Mouse (Mus musculus) T-cell, adult 66 days (primary cell): ENCODE results near the gene Gm49405. TPM values are rescaled to one million over a fixed set of nuclear protein-coding genes. Genes with fewer than 3 reads are reported as not detected.

ENCODE experiments used
- total RNA-seq, 2 experiments: library from RNA; stranded (reverse); gene quantifications; 3 replicates in 1 of 2; 4 replicates in 1 of 2; pipeline ENCODE4 v1.2.4; 2023

The Gm49405 gene
- total RNA-seq: 1 to 10 TPM; 1.2 to 1.4 TPM

DNA sequence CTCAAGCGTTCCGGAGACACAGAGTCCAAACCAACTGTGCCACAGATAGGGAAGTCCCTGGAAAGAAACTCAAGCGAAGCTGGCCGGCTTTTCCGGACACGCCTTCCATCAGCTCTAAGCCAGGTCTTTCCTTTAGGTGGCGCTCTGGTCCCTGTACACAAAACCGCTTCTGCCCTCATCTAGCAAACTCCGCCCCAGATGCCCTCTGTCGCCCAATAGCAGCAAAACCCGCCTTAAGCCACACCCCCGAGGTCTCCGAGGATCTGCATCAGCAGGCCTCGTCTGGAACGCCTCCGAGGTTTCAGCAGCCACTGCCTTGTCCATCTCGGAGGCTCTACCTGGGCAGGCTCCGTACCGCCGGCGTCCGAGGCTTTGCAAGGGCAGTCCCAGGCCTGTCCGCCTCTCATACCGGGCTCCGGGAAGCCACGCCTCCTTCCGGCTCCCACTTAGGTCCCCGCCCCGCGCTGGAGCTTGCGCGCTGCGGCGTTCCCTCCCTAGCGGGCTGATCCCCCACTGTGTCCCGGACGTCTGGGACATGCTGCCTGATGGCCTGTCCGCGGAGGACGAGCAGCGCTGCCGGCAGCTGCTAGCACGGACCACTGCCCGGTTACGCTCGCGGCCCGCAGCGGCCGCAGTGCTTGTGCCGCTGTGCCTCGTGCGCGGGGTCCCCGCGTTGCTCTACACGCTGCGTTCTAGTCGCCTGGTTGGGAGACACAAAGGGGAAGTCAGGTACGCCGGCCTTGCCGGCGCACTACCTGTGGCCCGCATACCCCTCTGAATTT lies at the start of gene Gm49405, which contains the start of gene Nudt8:
Gene Gm49405 (plus strand): TSS at position 508 of the 782 bp plus-strand sequence.
Gene Nudt8 (plus strand): TSS at position 462 of the 782 bp plus-strand sequence.

DNA sequence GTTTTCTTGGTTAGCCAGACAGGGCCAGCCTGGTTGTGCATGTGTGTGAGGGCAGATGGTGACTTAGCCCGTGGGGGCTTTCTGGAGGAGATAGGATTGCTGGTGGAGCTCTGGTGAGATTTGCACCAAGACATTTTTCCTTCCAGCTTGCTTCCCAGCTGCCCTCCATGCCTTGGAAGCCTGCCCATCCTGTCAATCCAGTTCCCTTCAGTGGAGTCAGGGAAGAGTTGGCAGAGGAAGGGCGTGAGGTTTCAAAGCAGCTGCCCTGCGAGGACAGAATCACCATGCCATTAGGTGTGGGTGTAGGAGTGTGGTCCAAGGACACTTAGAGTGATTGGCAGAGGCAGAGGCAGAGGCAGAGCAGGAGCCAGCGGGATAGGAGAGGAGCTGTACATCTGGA lies 42.0 kb upstream of the Gm49405 start, which contains the start of gene Aldh3b3:
Gene Aldh3b3 (plus strand): TSS at position 176 of the 400 bp plus-strand sequence.

DNA sequence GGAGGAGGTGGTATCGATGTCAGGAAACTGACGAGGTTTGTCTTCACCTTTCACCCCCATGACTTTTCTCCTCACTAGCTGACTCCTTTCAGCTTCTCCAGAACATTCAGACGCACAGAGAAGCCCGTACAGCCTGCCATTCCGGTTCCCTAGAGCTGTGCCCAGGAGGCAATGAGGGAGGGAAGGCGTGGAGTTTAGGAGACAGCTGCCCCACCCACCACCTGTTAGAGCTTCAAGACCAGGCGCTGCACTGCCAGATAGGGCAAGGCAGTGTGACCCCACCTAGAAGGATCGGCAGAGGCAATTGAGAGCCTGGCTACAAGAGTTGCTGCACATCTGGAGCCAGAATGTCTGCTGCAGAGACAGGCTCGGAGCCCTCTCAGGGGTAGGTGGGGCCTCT lies 28.2 kb upstream of the Gm49405 start, which contains the start of gene Aldh3b2:
Gene Aldh3b2 (plus strand): TSS at position 100 of the 400 bp plus-strand sequence.

DNA sequence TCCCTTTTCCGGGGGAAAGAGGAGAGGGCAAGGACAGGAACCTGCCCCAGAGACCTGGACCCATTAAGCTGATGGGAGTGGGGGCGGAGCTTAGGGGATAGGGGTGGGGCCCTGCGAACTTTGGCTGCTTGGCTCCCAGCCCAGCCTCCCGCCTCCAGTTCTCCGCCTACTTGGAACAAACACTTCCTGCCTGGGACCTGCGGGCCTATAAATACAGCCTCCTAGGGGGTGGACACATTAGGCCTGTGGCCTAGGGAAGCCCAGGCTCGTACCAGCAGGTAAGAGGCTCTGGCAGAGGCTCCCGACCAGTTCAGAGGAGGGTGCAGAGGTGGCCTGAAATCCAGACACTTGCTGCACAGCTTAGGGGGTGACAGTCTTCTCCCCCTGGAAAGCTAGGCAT lies 14.1 kb upstream of the Gm49405 start, which contains the start of gene Acy3:
Gene Acy3 (plus strand): TSS at position 237 of the 400 bp plus-strand sequence.

DNA sequence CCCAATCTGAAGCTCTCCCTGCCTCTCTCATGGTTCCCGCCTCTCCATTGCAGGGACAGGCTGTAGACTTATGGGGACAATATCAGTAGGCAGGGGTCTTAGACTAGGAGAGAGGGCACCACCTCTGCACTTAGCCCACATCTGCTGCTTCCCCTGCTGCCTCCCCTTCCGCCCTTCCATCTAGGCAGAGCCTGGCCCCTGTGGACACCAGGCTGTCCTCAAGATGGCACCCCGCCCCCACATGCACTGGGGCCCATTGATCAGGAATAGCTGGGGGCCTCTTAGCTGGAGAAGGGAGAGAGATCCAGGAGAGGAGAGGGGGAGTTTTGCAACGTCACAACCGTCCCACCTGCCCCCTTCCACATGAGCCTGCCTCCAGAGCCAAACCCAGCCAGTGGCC lies 8.0 kb upstream of the Gm49405 start, which contains the start of gene Tbx10:
Gene Tbx10 (plus strand): TSS at position 337 of the 400 bp plus-strand sequence.

DNA sequence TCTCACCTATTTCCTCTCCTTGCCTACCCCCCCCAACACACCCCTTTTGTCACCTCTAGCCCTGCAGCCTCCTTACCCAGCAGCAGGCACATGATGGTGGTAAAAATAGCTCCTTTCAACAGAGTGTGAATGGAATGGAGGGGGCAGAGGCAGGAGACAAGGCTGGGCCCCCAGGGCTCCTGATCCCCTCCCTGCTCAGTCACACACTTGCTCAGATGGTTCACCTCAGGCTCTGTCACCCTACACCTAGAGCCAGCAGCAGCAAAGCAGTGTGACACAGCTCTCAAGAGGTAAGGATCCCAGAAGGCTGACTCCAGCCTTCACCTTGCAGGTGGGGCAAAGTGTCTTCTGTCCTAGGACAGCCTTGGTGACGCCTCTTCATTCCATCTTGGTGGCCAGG lies 2.7 kb downstream of the Gm49405 start, which contains the start of gene Doc2g:
Gene Doc2g (plus strand): TSS at position 202 of the 400 bp plus-strand sequence.

DNA sequence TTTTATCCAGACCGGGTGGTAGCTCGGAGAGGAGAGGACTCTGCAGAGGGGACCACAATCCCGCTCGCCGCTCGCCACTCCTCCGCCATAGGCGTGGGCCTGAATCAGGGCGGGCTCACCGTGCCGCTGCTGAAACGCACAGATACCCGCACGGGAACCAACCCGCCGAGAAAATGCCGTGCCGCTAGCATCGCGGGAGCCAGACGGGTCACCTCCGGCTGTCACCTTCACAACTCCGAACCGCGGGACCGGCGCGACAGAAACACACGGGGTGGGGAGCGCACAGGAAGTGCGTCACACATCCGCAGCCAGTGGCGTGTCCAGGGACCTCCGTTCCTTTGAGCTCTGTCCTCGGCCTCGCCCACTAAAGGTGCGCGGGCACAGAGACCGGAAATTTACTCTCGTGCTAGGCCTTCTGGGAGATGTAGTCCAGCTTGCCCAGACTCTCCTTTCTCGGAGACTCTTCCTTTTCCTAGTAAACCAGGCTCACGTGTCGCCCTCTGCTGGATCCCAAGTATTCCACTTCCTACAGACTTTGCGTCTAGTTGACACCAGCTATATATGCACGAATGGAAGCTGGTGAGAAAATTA lies 12.1 kb downstream of the Gm49405 start, which contains the start of gene Ndufv1:
Gene Ndufv1 (minus strand): TSS at position 375 of the 591 bp plus-strand sequence.

DNA sequence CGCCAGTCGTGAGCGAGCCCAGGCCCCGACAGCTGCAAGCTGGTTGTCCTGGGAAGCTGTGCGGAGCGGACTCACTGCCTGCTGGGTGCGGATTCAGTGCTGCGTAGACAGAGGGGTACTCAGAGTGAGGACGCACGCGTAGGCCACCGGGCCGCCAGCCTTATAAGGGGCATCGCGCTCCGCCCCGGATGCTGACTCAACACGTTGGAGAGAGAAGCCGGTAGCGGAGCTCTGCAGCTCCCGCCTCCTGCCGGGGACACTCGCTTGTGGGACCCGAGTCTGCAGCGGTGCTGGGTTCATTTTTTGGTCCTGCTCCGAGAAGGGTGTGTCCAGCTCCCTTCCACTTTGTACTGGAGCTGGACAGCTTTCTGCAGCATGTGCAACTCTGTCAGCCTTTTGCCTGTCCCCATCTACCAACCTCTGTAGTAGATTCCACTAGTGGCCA lies 37.4 kb downstream of the Gm49405 start, which contains the start of gene Gstp1:
Gene Gstp1 (minus strand): TSS at position 198 of the 445 bp plus-strand sequence.

DNA sequence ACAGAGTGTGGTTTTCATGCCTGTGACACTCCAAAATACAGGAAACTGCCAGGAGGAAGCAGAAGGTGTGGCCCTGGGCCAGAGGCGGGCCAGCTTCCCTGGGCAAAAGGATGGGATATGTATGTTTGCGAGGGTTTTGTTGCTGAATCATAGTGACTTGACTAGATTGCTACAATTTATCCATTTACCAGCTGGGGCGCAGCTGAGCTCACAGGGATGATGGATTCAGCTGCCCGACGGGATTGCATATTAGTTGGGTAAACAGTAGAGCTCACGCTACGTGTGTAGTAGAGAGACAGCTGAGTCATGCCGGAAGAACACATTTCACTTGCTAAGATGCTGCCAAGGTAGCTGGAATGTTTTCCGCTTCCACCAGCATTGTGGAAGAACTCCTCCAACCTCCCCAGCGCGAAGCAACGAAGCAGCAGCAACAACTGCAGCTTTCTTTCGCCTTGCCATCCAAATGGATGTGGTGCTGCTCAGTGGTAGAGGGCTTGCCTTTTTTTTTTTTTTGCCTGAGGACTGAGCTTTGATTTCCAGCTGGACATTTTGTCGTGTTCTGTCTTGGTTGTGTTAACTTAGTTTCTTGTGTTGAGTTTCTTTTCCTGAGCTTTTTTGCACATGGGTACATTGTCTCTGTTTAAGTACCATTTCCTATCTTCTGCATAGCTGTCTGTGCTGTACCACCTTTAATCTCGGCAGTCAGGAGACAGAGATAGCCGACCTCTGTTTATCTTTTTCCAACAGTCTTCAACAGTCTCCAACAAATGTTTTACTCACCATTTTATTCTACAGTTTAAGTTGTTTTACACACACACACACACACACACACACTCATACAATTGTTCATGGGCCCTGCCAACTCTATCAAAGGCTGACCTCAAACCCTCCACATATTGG lies 45.8 kb downstream of the Gm49405 start, which contains the start of gene Gstp2:
Gene Gstp2 (minus strand): TSS at position 58 of the 900 bp plus-strand sequence.

Other genes with a start within 250 kb of the Gm49405 start
- 100 to 1,000 TPM; 143 to 147 TPM for gene Kmt5b, start 233.2 kb upstream of the Gm49405 start, total RNA-seq
- 10 to 100 TPM; 45.6 to 87.1 TPM for gene Chka, start 148.9 kb upstream of the Gm49405 start, total RNA-seq
- gene Tcirg1, start 93.5 kb upstream of the Gm49405 start, total RNA-seq: 10 to 100 TPM; 69.9 to 85.2 TPM
- 10 to 100 TPM; 55.5 to 58.7 TPM for gene Ndufs8, start 87.9 kb upstream of the Gm49405 start, total RNA-seq
- gene Aldh3b1, start 70.8 kb upstream of the Gm49405 start, total RNA-seq: under 1 TPM; 0.59 to 0.76 TPM
- 10 to 100 TPM; 15.1 to 18.0 TPM for gene Unc93b1, start 65.4 kb upstream of the Gm49405 start, total RNA-seq
- gene Aldh3b3, start 42.0 kb upstream of the Gm49405 start, total RNA-seq: not detected
- gene Aldh3b2, start 28.3 kb upstream of the Gm49405 start, total RNA-seq: not detected
- gene Acy3, start 14.1 kb upstream of the Gm49405 start, total RNA-seq: not detected
- gene Tbx10, start 7.9 kb upstream of the Gm49405 start, total RNA-seq: not detected
- 1 to 10 TPM; 5.1 to 8.8 TPM for gene Nudt8, start within 50 bp of the Gm49405 start, total RNA-seq
- 1 to 10 TPM; 3.3 to 3.8 TPM for gene Doc2g, start 2.7 kb downstream of the Gm49405 start, total RNA-seq
- 10 to 100 TPM; 92.7 to 97.9 TPM for gene Ndufv1, start 12.2 kb downstream of the Gm49405 start, total RNA-seq
- 100 to 1,000 TPM; 219 to 238 TPM for gene Gstp1, start 37.4 kb downstream of the Gm49405 start, total RNA-seq
- gene Gstp2, start 45.4 kb downstream of the Gm49405 start, total RNA-seq: 10 to 100 TPM; 26.7 to 30.7 TPM
- gene Gstp3, start 58.9 kb downstream of the Gm49405 start, total RNA-seq: 10 to 100 TPM; 28.7 to 37.1 TPM
- gene Cabp2, start 81.0 kb downstream of the Gm49405 start, total RNA-seq: not detected
- gene Cdk2ap2, start 96.6 kb downstream of the Gm49405 start, total RNA-seq: 100 to 1,000 TPM; 166 to 171 TPM
- 100 to 1,000 TPM; 322 TPM for gene Pitpnm1, start 99.4 kb downstream of the Gm49405 start, total RNA-seq
- 100 to 1,000 TPM; 144 to 147 TPM for gene Aip, start 125.2 kb downstream of the Gm49405 start, total RNA-seq
- gene Gpr152, start 139.2 kb downstream of the Gm49405 start, total RNA-seq: 1 to 10 TPM in 1 of 2 experiments, under 1 TPM in 1; 0.99 to 1.7 TPM
- gene Cabp4, start 143.4 kb downstream of the Gm49405 start, total RNA-seq: not detected
- 100 to 1,000 TPM; 127 to 139 TPM for gene Coro1b, start 148.0 kb downstream of the Gm49405 start, total RNA-seq
- 100 to 1,000 TPM; 313 to 348 TPM for gene Ptprcap, start 153.0 kb downstream of the Gm49405 start, total RNA-seq
- gene Rps6kb2, start 162.7 kb downstream of the Gm49405 start, total RNA-seq: 10 to 100 TPM; 34.8 to 49.8 TPM
- 10 to 100 TPM; 68.8 to 73.6 TPM for gene Carns1, start 174.9 kb downstream of the Gm49405 start, total RNA-seq
- 100 to 1,000 TPM; 292 to 316 TPM for gene Tbc1d10c, start 190.7 kb downstream of the Gm49405 start, total RNA-seq
- gene Ppp1ca, start 191.4 kb downstream of the Gm49405 start, total RNA-seq: 100 to 1,000 TPM; 386 to 415 TPM
- 10 to 100 TPM; 46.6 to 54.9 TPM for gene Rad9a, start 201.0 kb downstream of the Gm49405 start, total RNA-seq
- 100 to 1,000 TPM; 139 to 167 TPM for gene Clcf1, start 213.6 kb downstream of the Gm49405 start, total RNA-seq
- gene AC109138.7, start 213.7 kb downstream of the Gm49405 start, total RNA-seq: not detected
- 10 to 100 TPM; 50.8 to 51.4 TPM for gene Pold4, start 231.3 kb downstream of the Gm49405 start, total RNA-seq